Mouse (Mus musculus): ENCODE measurements around the gene Mast4. TPM values are rescaled to one million over a fixed set of nuclear protein-coding genes. Genes with fewer than 3 reads are reported as not detected.
A peak's percentile ranks its signal among the peaks of the same experiment; 100 is the strongest.

Mast4 gene
- polyA plus RNA-seq, 1 experiment from 2014 or later = 2.8 TPM

DNA sequence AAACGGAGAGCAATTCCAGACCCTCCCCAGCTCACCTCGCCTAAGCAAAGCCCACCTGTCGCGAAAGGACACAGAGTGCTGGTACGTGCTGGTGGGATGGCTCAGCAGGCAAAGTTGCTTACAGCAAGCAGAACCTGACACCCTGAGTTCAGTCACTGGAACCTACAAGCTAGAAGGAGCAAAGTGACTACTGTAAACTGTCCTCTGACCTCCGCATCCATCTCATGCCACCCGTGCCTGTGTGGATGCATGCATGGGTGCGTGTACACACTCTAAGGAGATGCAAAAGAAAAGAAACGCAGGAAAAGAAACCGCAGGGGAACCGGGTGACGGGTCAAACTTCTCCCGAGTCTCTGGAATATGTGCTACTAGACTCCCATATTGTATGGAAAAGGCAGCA, 444.8 kb downstream of the Mast4 start:
- no peak for ATAC-seq
- no peak overlapping the region for H3K27ac ChIP-seq (ENCODE audit: low read depth)
- WGBS (ENCODE audit: insufficient replicate concordance) = 80% methylated on average over 13 of the region's 13 CpGs
- DNase-seq = no peak
- H3K4me3 ChIP-seq (ENCODE audit: low read depth, low read length) = no peak overlapping the region
- no peaks in the 10 kb centered on the region for H3K9me3 ChIP-seq (ENCODE audit: low read length)
- no peak overlapping the region for H3K9ac ChIP-seq (replicated peaks)
- no peaks in the 10 kb centered on the region for H3K27me3 ChIP-seq (ENCODE audit: insufficient read depth, low read length)
- no peaks in the 10 kb centered on the region for H3K36me3 ChIP-seq (replicated peaks; ENCODE audit: insufficient read depth, low read length)
- TF ChIP-seq EP300 (IDR thresholded peaks at IDR 0.05; ENCODE audit: low read depth) (no peak), CTCF (IDR thresholded peaks at IDR 0.05; ENCODE audit: low read depth) (no peak)
- 0 out of 2 replicates have a peak overlapping the region, but pooled peaks have one; percentile 13 for H3K4me2 ChIP-seq (ENCODE audit: low read depth, low read length)
- peaks cover 8% of the 10 kb centered on the region for H3K4me1 ChIP-seq (ENCODE audit: insufficient read depth)

GRCm38 (mm10) chr13:102888895-102889490, 445.3 kb downstream of the Mast4 start:
- no peaks in the 10 kb centered on the region for H3K9me3 ChIP-seq (ENCODE audit: low read length)
- no peaks in the 10 kb centered on the region for H3K36me3 ChIP-seq (replicated peaks; ENCODE audit: insufficient read depth, low read length)
- no peak overlapping the region for H3K27ac ChIP-seq (ENCODE audit: low read depth)
- no peaks in the 10 kb centered on the region for H3K27me3 ChIP-seq (ENCODE audit: insufficient read depth, low read length)
- H3K4me1 ChIP-seq (ENCODE audit: insufficient read depth) = peaks cover 5% of the 10 kb centered on the region; the same call in 1 of the 2 replicates
- H3K9ac ChIP-seq (replicated peaks) = no peak overlapping the region
- DNase-seq = no peak
- WGBS (ENCODE audit: insufficient replicate concordance) = 58% methylated on average over 15 of the region's 15 CpGs
- TF ChIP-seq EP300 (IDR thresholded peaks at IDR 0.05; ENCODE audit: low read depth) (no peak), CTCF (IDR thresholded peaks at IDR 0.05; ENCODE audit: low read depth) (no peak)
- H3K4me3 ChIP-seq (ENCODE audit: low read depth, low read length) = no peak overlapping the region
- ATAC-seq = no peak
- H3K4me2 ChIP-seq (ENCODE audit: low read depth, low read length) = peak overlapping the region; percentile 13

DNA sequence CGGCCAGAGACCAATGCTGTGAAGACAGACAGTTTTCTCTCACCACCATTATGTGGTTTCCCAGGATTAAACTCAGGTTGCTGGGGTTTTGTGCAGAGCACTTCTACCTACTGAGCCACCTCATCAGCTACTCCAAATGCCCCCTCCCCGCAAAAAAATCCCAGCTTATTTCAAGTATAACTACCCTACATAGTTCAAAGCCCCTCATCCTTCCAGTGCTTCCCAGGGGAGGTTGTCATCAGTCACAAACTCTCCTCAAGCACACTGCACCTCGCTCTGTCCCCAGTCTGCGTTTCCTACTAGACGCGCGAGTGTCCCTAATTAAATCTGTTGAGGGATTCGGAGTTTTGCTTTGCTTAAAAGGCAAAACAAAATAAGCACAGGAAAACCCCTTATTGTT, 446.1 kb downstream of the Mast4 start:
- no peaks in the 10 kb centered on the region for H3K9me3 ChIP-seq (ENCODE audit: low read length)
- 82% methylated on average over 8 of the region's 8 CpGs for WGBS (ENCODE audit: insufficient replicate concordance)
- H3K4me2 ChIP-seq (ENCODE audit: low read depth, low read length) = 0 out of 2 replicates have a peak overlapping the region, but pooled peaks have one; percentile 13
- DNase-seq = no peak
- H3K36me3 ChIP-seq (replicated peaks; ENCODE audit: insufficient read depth, low read length) = no peaks in the 10 kb centered on the region
- H3K27ac ChIP-seq (ENCODE audit: low read depth) = no peak overlapping the region
- H3K27me3 ChIP-seq (ENCODE audit: insufficient read depth, low read length) = no peaks in the 10 kb centered on the region
- H3K9ac ChIP-seq (replicated peaks) = no peak overlapping the region
- H3K4me1 ChIP-seq (ENCODE audit: insufficient read depth) = peaks cover 5% of the 10 kb centered on the region; the same call in 1 of the 2 replicates
- no peak for ATAC-seq
- TF ChIP-seq CTCF (IDR thresholded peaks at IDR 0.05; ENCODE audit: low read depth) = no peak
- no peak for TF ChIP-seq EP300 (IDR thresholded peaks at IDR 0.05; ENCODE audit: low read depth)
- H3K4me3 ChIP-seq (ENCODE audit: low read depth, low read length) = no peak overlapping the region

DNA sequence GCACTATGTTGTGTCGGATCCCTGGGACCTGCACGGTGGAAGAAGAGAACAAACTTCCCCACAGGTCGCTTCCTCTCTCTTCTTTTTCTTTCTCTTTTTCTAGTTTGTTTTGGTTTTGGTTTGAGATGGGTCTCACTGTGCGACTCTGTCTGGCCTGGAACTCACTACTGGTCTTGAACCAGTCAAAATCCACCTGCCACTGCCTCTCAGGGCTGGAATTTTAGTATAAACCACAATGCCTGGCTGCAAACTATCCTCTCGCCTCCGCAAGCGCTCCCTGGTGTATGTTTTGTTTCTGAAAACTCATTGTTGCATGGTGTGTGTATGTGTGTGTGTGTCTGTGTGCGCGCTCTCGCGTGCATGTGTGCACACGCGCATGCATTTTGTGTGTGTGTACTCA, 446.8 kb downstream of the Mast4 start:
- Histone ChIP-seq H3K4me2 (ENCODE audit: low read depth, low read length) (no peak overlapping the region), H3K36me3 (replicated peaks; ENCODE audit: insufficient read depth, low read length) (no peaks in the 10 kb centered on the region), H3K9me3 (ENCODE audit: low read length) (no peaks in the 10 kb centered on the region), H3K4me1 (ENCODE audit: insufficient read depth) (peaks cover 5% of the 10 kb centered on the region; the same call in 1 of the 2 replicates), H3K9ac (replicated peaks) (no peak overlapping the region), H3K4me3 (ENCODE audit: low read depth, low read length) (no peak overlapping the region), H3K27me3 (ENCODE audit: insufficient read depth, low read length) (no peaks in the 10 kb centered on the region), H3K27ac (ENCODE audit: low read depth) (no peak overlapping the region)
- DNase-seq (no peak), ATAC-seq (no peak)
- WGBS (ENCODE audit: insufficient replicate concordance) = 84% methylated on average over 13 of the region's 13 CpGs
- TF ChIP-seq CTCF (IDR thresholded peaks at IDR 0.05; ENCODE audit: low read depth) (no peak), EP300 (IDR thresholded peaks at IDR 0.05; ENCODE audit: low read depth) (no peak)

GRCm38 (mm10) chr13:102886788-102887187, 447.5 kb downstream of the Mast4 start:
- no peak for DNase-seq
- ATAC-seq = no peak
- no peak overlapping the region for H3K27ac ChIP-seq (ENCODE audit: low read depth)
- no peak overlapping the region for H3K9ac ChIP-seq (replicated peaks)
- no peak overlapping the region for H3K4me3 ChIP-seq (ENCODE audit: low read depth, low read length)
- no peaks in the 10 kb centered on the region for H3K9me3 ChIP-seq (ENCODE audit: low read length)
- peaks cover 5% of the 10 kb centered on the region; the same call in 1 of the 2 replicates for H3K4me1 ChIP-seq (ENCODE audit: insufficient read depth)
- no peak for TF ChIP-seq EP300 (IDR thresholded peaks at IDR 0.05; ENCODE audit: low read depth)
- TF ChIP-seq CTCF (IDR thresholded peaks at IDR 0.05; ENCODE audit: low read depth) = no peak
- no peaks in the 10 kb centered on the region for H3K36me3 ChIP-seq (replicated peaks; ENCODE audit: insufficient read depth, low read length)
- 69% methylated on average over 8 of the region's 8 CpGs for WGBS (ENCODE audit: insufficient replicate concordance)
- H3K27me3 ChIP-seq (ENCODE audit: insufficient read depth, low read length) = no peaks in the 10 kb centered on the region
- no peak overlapping the region for H3K4me2 ChIP-seq (ENCODE audit: low read depth, low read length)

DNA sequence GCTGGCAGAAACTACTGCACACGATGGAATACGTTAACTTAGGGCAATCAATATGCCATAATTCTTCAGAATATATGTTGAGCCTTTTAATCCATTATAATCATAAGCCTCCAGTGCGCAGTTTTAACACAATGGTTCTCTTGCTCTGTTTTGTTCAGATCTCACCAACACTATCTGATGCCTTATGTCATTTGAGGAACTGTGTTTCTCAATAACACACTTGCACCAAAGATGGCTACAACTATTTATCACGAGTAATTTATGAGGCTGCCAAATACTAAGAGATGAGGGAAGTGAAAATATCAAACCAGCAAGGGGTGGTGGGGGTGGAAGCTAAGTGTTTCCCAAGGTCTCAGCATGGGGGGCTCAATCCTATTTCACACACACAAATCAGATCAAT, 448.1 kb downstream of the Mast4 start:
- Histone ChIP-seq H3K4me2 (ENCODE audit: low read depth, low read length) (no peak overlapping the region), H3K9me3 (ENCODE audit: low read length) (no peaks in the 10 kb centered on the region), H3K9ac (replicated peaks) (no peak overlapping the region), H3K27me3 (ENCODE audit: insufficient read depth, low read length) (no peaks in the 10 kb centered on the region), H3K4me3 (ENCODE audit: low read depth, low read length) (no peak overlapping the region), H3K27ac (ENCODE audit: low read depth) (no peak overlapping the region), H3K36me3 (replicated peaks; ENCODE audit: insufficient read depth, low read length) (no peaks in the 10 kb centered on the region), H3K4me1 (ENCODE audit: insufficient read depth) (peaks cover 5% of the 10 kb centered on the region; the same call in 1 of the 2 replicates)
- ATAC-seq = no peak
- TF ChIP-seq EP300 (IDR thresholded peaks at IDR 0.05; ENCODE audit: low read depth) (no peak), CTCF (IDR thresholded peaks at IDR 0.05; ENCODE audit: low read depth) (no peak)
- WGBS (ENCODE audit: insufficient replicate concordance) = 64% methylated on average over 4 of the region's 4 CpGs
- DNase-seq = no peak
